Mouse (Mus musculus): ENCODE measurements around the gene Ier3. TPM values are rescaled to one million over a fixed set of nuclear protein-coding genes. Genes with fewer than 3 reads are reported as not detected.

The Ier3 gene
- polyA plus RNA-seq, 1 experiment: 25.2 TPM

GRCm38 (mm10) chr17:35796835-35797234 is 24.6 kb upstream of the Ier3 start:
- DNase-seq: no peak
- WGBS: 80% methylated on average over 5 of the region's 5 CpGs
- no peak overlapping the region for H3K27ac ChIP-seq (ENCODE audit: insufficient read depth, low read length)
- no peaks in the 10 kb centered on the region for H3K27me3 ChIP-seq (ENCODE audit: control insufficient read depth, insufficient read depth, low read length)
- no peaks in the 10 kb centered on the region for H3K4me1 ChIP-seq (ENCODE audit: control insufficient read depth, insufficient read depth, low read length)
- no peak overlapping the region for H3K4me3 ChIP-seq (replicated peaks; ENCODE audit: insufficient read depth, low read depth, low read length)
- TF ChIP-seq CTCF (IDR thresholded peaks at IDR 0.05; ENCODE audit: borderline replicate concordance, insufficient read depth, low read depth, low read length): no peak
- no peak for TF ChIP-seq POLR2A (IDR thresholded peaks at IDR 0.05; ENCODE audit: borderline replicate concordance, insufficient read depth, low read length)

DNA sequence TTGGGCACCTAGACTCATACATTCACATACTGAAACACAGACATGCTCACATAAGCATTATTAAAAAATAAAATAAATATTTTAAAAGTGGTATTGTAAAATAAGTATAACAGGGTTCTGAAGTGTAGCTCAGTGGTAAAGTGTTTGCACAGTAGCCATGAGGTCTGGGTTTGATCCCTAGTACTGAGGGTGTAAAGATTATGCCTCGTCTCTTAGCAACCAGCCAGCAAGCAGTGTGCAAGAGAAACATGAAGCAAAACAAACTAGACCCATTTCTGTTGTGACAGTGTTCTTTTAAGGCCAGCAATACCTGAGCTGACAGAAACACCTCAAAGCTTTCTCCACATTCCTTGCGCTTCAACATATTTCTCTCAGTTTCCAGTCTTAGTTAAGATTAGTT is 20.6 kb upstream of the Ier3 start:
- TF ChIP-seq CTCF (IDR thresholded peaks at IDR 0.05; ENCODE audit: borderline replicate concordance, insufficient read depth, low read depth, low read length) (no peak), POLR2A (IDR thresholded peaks at IDR 0.05; ENCODE audit: borderline replicate concordance, insufficient read depth, low read length) (no peak)
- no peak overlapping the region for H3K4me3 ChIP-seq (replicated peaks; ENCODE audit: insufficient read depth, low read depth, low read length)
- no peaks in the 10 kb centered on the region for H3K27me3 ChIP-seq (ENCODE audit: control insufficient read depth, insufficient read depth, low read length)
- no peaks in the 10 kb centered on the region for H3K4me1 ChIP-seq (ENCODE audit: control insufficient read depth, insufficient read depth, low read length)
- DNase-seq: no peak
- no peak overlapping the region for H3K27ac ChIP-seq (ENCODE audit: insufficient read depth, low read length)
- WGBS: 89% methylated on average over 2 of the region's 2 CpGs

GRCm38 (mm10) chr17:35803020-35803419 is 18.5 kb upstream of the Ier3 start:
- 40% methylated on average over 6 of the region's 6 CpGs for WGBS
- Histone ChIP-seq H3K4me1 (ENCODE audit: control insufficient read depth, insufficient read depth, low read length) (no peaks in the 10 kb centered on the region), H3K4me3 (replicated peaks; ENCODE audit: insufficient read depth, low read depth, low read length) (no peak overlapping the region), H3K27ac (ENCODE audit: insufficient read depth, low read length) (no peak overlapping the region), H3K27me3 (ENCODE audit: control insufficient read depth, insufficient read depth, low read length) (no peaks in the 10 kb centered on the region)
- DNase-seq: no peak
- no peak for TF ChIP-seq CTCF (IDR thresholded peaks at IDR 0.05; ENCODE audit: borderline replicate concordance, insufficient read depth, low read depth, low read length)
- TF ChIP-seq POLR2A (IDR thresholded peaks at IDR 0.05; ENCODE audit: borderline replicate concordance, insufficient read depth, low read length): no peak

DNA sequence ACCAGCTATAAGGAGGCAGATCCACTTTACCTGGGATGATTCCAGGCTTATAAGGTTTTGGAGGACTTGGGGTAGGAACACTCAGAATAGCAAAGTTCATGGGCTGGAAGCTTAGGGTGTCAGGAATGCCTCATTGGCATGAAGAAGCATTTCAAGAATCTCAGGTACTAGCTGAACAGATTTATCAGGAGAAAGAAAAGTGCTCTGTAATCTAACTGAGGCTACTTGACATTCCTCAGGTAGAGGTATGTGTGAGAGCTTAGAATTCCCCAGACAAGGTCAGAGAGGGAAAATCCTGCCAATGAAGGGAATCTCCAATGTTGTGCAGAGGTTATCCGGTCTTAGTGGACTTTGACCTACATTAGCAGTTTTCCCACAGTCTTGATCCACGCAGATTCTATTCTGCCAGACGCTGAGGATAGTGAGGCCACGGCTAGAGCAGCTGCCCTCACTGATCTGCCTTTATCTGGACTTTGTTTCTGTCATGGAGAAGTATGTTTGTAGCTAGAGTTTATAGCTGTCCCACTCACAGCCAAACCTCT is 17.6 kb upstream of the Ier3 start:
- TF ChIP-seq CTCF (IDR thresholded peaks at IDR 0.05; ENCODE audit: borderline replicate concordance, insufficient read depth, low read depth, low read length) (no peak), POLR2A (IDR thresholded peaks at IDR 0.05; ENCODE audit: borderline replicate concordance, insufficient read depth, low read length) (no peak)
- no peaks in the 10 kb centered on the region for H3K4me1 ChIP-seq (ENCODE audit: control insufficient read depth, insufficient read depth, low read length)
- no peak for DNase-seq
- H3K27me3 ChIP-seq (ENCODE audit: control insufficient read depth, insufficient read depth, low read length): no peaks in the 10 kb centered on the region
- 90% methylated on average over 4 of the region's 4 CpGs for WGBS
- no peak overlapping the region for H3K4me3 ChIP-seq (replicated peaks; ENCODE audit: insufficient read depth, low read depth, low read length)
- no peak overlapping the region for H3K27ac ChIP-seq (ENCODE audit: insufficient read depth, low read length)

GRCm38 (mm10) chr17:35808073-35808472 is 13.4 kb upstream of the Ier3 start:
- no peaks in the 10 kb centered on the region for H3K27me3 ChIP-seq (ENCODE audit: control insufficient read depth, insufficient read depth, low read length)
- no peak for TF ChIP-seq CTCF (IDR thresholded peaks at IDR 0.05; ENCODE audit: borderline replicate concordance, insufficient read depth, low read depth, low read length)
- no peak for TF ChIP-seq POLR2A (IDR thresholded peaks at IDR 0.05; ENCODE audit: borderline replicate concordance, insufficient read depth, low read length)
- H3K4me3 ChIP-seq (replicated peaks; ENCODE audit: insufficient read depth, low read depth, low read length): no peak overlapping the region
- 38% methylated on average over 9 of the region's 9 CpGs for WGBS
- peak in 1 of 2 experiments; percentile 28 for DNase-seq
- H3K4me1 ChIP-seq (ENCODE audit: control insufficient read depth, insufficient read depth, low read length): no peaks in the 10 kb centered on the region
- no peak overlapping the region for H3K27ac ChIP-seq (ENCODE audit: insufficient read depth, low read length)

DNA sequence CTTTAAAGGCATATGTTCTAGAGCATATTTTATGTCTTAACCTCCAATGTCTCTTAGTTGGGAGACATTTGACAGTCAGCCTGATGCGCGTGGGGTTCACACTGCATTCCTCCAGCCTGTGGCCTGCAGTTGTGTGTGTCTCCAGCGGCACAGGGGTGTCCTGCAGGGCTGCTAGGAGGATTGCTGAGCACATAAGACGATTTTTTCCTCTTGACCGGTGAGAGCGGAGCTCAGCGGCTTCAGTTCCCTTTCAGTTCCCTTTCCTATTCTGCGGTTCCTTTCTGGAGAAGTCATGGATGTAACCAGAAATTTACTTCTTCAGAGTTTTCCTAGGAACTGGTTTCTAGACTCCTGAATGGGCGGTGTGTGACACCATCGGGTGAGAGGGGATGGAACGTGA is 12.1 kb upstream of the Ier3 start:
- Histone ChIP-seq H3K27ac (ENCODE audit: insufficient read depth, low read length) (no peak overlapping the region), H3K4me1 (ENCODE audit: control insufficient read depth, insufficient read depth, low read length) (0 out of 2 replicates have a peak, but pooled peaks cover 3% of the 10 kb centered on the region), H3K27me3 (ENCODE audit: control insufficient read depth, insufficient read depth, low read length) (no peaks in the 10 kb centered on the region), H3K4me3 (replicated peaks; ENCODE audit: insufficient read depth, low read depth, low read length) (no peak overlapping the region)
- no peak for TF ChIP-seq POLR2A (IDR thresholded peaks at IDR 0.05; ENCODE audit: borderline replicate concordance, insufficient read depth, low read length)
- no peak for TF ChIP-seq CTCF (IDR thresholded peaks at IDR 0.05; ENCODE audit: borderline replicate concordance, insufficient read depth, low read depth, low read length)
- no peak for DNase-seq
- WGBS: 90% methylated on average over 11 of the region's 11 CpGs

DNA sequence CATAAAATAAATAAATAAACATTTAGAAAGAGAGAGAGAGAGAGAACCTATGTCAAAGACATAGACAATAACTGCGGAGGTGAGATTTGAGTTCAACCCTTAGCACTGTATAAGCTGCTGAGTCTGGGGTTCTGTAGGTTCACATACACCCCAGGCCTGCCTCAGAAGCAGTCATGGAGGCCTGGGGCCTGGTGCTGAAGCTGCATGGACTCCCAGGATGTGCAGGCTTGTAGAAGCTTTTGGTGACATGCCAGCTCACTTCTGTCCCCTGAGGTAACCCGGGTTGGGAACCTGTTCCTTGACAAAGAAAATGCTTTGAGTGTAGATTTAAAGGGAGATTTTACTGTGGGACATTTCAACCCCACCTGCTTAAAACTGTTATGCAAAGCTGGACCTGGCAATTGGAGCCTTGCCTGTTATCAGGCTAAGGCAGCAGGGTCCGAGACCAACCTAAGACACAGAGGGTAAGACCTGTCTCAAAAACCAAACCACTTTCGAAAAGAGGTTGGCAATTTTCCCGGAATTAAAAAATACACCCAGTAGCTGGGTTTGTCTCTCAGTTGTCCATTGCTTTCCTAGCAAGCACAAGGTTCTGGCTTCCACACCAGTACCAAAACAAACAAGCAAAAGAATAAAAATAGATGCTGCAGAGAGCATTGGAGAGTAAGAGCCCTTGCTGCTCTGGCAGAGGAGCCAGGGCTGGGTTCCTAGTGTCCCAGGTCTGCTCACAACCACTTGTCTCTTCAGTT is 10.4 kb upstream of the Ier3 start:
- Histone ChIP-seq H3K27me3 (ENCODE audit: control insufficient read depth, insufficient read depth, low read length) (no peaks in the 10 kb centered on the region), H3K4me3 (replicated peaks; ENCODE audit: insufficient read depth, low read depth, low read length) (no peak overlapping the region), H3K4me1 (ENCODE audit: control insufficient read depth, insufficient read depth, low read length) (0 out of 2 replicates have a peak, but pooled peaks cover 3% of the 10 kb centered on the region), H3K27ac (ENCODE audit: insufficient read depth, low read length) (no peak overlapping the region)
- no peak for DNase-seq
- TF ChIP-seq CTCF (IDR thresholded peaks at IDR 0.05; ENCODE audit: borderline replicate concordance, insufficient read depth, low read depth, low read length) (no peak), POLR2A (IDR thresholded peaks at IDR 0.05; ENCODE audit: borderline replicate concordance, insufficient read depth, low read length) (no peak)
- WGBS: 63% methylated on average over 5 of the region's 5 CpGs

DNA sequence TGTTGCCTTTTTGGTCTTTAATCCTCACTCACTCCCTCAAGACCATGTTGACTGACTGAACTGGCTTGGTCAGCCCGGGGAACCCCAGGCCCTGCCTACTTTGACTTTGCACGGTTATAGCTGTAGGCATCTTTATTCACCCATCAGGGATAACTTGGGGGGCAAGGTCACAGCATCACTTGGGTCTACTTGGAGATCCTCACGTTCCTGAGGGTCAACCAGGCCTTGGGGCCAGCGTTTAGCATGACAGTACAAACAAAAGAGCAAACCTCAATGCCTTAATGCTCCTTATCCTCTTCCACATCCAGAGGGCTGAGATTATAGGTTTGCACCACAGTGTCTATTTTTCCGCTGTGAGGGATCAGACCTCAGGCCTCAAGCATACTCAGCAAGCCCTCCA is 9.2 kb upstream of the Ier3 start:
- WGBS: 85% methylated on average over 5 of the region's 5 CpGs
- no peak overlapping the region for H3K4me3 ChIP-seq (replicated peaks; ENCODE audit: insufficient read depth, low read depth, low read length)
- no peaks in the 10 kb centered on the region for H3K27me3 ChIP-seq (ENCODE audit: control insufficient read depth, insufficient read depth, low read length)
- DNase-seq: no peak
- H3K27ac ChIP-seq (ENCODE audit: insufficient read depth, low read length): no peak overlapping the region
- TF ChIP-seq POLR2A (IDR thresholded peaks at IDR 0.05; ENCODE audit: borderline replicate concordance, insufficient read depth, low read length) (no peak), CTCF (IDR thresholded peaks at IDR 0.05; ENCODE audit: borderline replicate concordance, insufficient read depth, low read depth, low read length) (no peak)
- 0 out of 2 replicates have a peak, but pooled peaks cover 3% of the 10 kb centered on the region for H3K4me1 ChIP-seq (ENCODE audit: control insufficient read depth, insufficient read depth, low read length)
